Mouse (Mus musculus) stomach, postnatal 0 days (tissue): ENCODE data around the gene Sdr39u1. TPM values are rescaled to one million over a fixed set of nuclear protein-coding genes. Genes with fewer than 3 reads are reported as not detected.

Source experiments
- ATAC-seq: fragments of 200-750 bp; cut with Nextera tagmentation; 2 replicates; pipeline ENCODE4 v1.8.0; 2017; ENCODE audit not compliant: low FRiP score, low TSS enrichment
- DNase-seq: peaks from one replicate; pipeline ENCODE4 v3.0.0-alpha.2; 2016; ENCODE audit warnings: low spot score
- H3K27ac ChIP-seq: fragments of 300-500 bp; sonication (generic); replicated peaks from 2 replicates; pipeline ENCODE4 v1.5.1; 2014; ENCODE audit warnings: mild to moderate bottlenecking, control low read depth
- H3K27me3 ChIP-seq: fragments of 300-500 bp; sonication (generic); 2 replicates; pipeline ENCODE4 v1.6.1; 2014; ENCODE audit warnings: low read length; ENCODE audit not compliant: control insufficient read depth, insufficient read depth
- H3K36me3 ChIP-seq: fragments of 300-500 bp; sonication (generic); 2 replicates; pipeline ENCODE4 v1.6.1; 2014; ENCODE audit warnings: low read length, mixed read lengths; ENCODE audit not compliant: control insufficient read depth, insufficient read depth
- H3K4me1 ChIP-seq: fragments of 300-500 bp; sonication (generic); replicated peaks from 2 replicates; pipeline ENCODE4 v1.6.1; 2014; ENCODE audit warnings: antibody characterized with exemption; ENCODE audit not compliant: control insufficient read depth, insufficient read depth
- H3K4me2 ChIP-seq: fragments of 300-500 bp; sonication (generic); replicated peaks from 2 replicates; pipeline ENCODE4 v1.6.1; 2014; ENCODE audit warnings: low read depth, mild to moderate bottlenecking, control low read depth, moderate library complexity
- H3K4me3 ChIP-seq: fragments of 300-500 bp; sonication (generic); 2 replicates; pipeline ENCODE4 v1.5.1; 2014; ENCODE audit warnings: low read depth, low read length, control low read depth
- H3K9ac ChIP-seq: fragments of 300-500 bp; sonication (generic); 2 replicates; pipeline ENCODE4 v1.6.1; 2014; ENCODE audit warnings: mild to moderate bottlenecking, low read length, control low read depth, mixed read lengths
- H3K9me3 ChIP-seq: fragments of 300-500 bp; sonication (generic); 2 replicates; pipeline ENCODE4 v1.6.1; 2016; ENCODE audit warnings: low read length; ENCODE audit not compliant: control insufficient read depth
- CTCF ChIP-seq: IDR thresholded peaks from 2 replicates; pipeline ENCODE4 v1.5.1; 2016; ENCODE audit warnings: antibody characterized with exemption, low read depth, mild to moderate bottlenecking, moderate library complexity
- EP300 ChIP-seq: optimal IDR thresholded peaks from 2 replicates; pipeline ENCODE3; 2016; ENCODE audit warnings: antibody characterized with exemption
- WGBS: fragments of 180-500 bp; shearing (Covaris S2); extraction: QIAGEN DNeasy Blood & Tissue Kit; methylation state at CpG from one replicate; pipeline ENCODE4 v1.1.7; 2014; 5-methylcytosine and 5-hydroxymethylcytosine counted together
- polyA plus RNA-seq: library from polyadenylated mRNA; unstranded; fragments of >200 nt; fragmentation: Nextera tagmentation; extraction: Ambion mirVana; gene quantifications from 2 replicates; pipeline ENCODE4 v1.2.1, GENCODE M21; 2015

The Sdr39u1 gene
- polyA plus RNA-seq, 1 experiment from 2014 or later: 52.0 TPM

- TF ChIP-seq EP300 (no peak), CTCF (no peak)
- Histone ChIP-seq H3K9me3 (no peaks in the 10 kb centered on the region), H3K9ac (no peak overlapping the region), H3K36me3 (peaks cover 16% of the 10 kb centered on the region; the same call in 1 of the 2 replicates), H3K4me3 (no peak overlapping the region), H3K27me3 (no peaks in the 10 kb centered on the region), H3K4me1 (no peaks in the 10 kb centered on the region), H3K4me2 (no peak overlapping the region), H3K27ac (no peak overlapping the region)
- ATAC-seq: no peak
- DNase-seq: no peak
- 81% methylated on average over 14 of the region's 14 CpGs for WGBS
Observed at GRCm38 (mm10) chr14:55868230-55869026, 31.7 kb downstream of the Sdr39u1 start.

DNA sequence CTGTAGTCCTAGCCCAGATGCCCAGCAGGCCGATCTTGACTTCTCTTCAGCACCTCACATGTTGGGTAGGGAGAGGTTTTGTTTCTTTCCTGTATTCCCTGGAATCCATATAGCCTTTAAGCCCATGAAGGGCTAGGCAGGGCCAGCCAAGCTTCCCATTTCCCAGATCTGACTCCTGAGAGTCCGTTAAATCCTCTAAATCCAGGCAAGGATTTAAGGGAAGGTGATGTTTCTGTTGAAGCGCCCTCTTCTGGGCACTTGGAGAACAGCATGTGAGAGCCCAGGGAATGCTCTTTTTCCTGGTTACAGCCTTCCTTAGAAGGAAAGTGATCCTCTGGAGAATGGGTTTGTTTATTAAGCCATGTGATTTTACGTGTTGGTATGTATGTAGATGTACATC lies 33.1 kb downstream of the Sdr39u1 start:
- DNase-seq (peak; percentile 68), ATAC-seq (no peak)
- H3K36me3 ChIP-seq: peaks cover 16% of the 10 kb centered on the region; the same call in 1 of the 2 replicates
- TF ChIP-seq EP300: no peak
- peak; percentile 90 for TF ChIP-seq CTCF
- 25% methylated on average over 4 of the region's 4 CpGs for WGBS
- H3K9me3 ChIP-seq: no peaks in the 10 kb centered on the region
- H3K27ac ChIP-seq: no peak overlapping the region
- no peak overlapping the region for H3K4me2 ChIP-seq
- H3K27me3 ChIP-seq: no peaks in the 10 kb centered on the region
- H3K4me1 ChIP-seq: no peaks in the 10 kb centered on the region; the same call in 1 of the 2 replicates
- H3K9ac ChIP-seq: no peak overlapping the region
- no peak overlapping the region for H3K4me3 ChIP-seq

DNA sequence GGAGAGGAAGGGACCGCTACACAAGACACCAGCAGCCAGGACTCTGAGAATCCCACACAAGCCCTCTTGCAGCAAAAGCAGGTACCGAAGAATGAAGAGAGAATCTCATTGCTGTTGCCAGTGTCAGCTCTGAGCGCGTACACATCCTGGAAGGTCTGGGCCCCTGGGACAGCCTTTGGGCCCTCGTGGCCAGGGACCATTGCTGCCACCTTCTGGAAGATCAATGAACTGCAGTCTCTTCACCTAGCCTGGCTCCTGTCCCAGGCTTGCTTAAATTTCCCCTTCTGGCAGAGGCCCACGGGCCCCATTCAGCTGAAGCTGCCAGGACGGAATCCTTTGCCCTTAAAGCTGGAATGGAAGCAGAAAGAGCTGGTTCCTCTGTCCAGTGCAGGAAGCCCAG lies 36.3 kb downstream of the Sdr39u1 start:
- DNase-seq (peak; percentile 80), ATAC-seq (peak; percentile 76)
- Histone ChIP-seq H3K9ac (no peak overlapping the region), H3K9me3 (no peaks in the 10 kb centered on the region), H3K4me2 (no peak overlapping the region), H3K4me3 (no peak overlapping the region), H3K27me3 (no peaks in the 10 kb centered on the region), H3K4me1 (no peaks in the 10 kb centered on the region; the same call in 1 of the 2 replicates), H3K36me3 (peaks cover 3% of the 10 kb centered on the region; the same call in 1 of the 2 replicates), H3K27ac (no peak overlapping the region)
- TF ChIP-seq CTCF (peak; percentile 98), EP300 (no peak)
- 26% methylated on average over 7 of the region's 7 CpGs for WGBS

DNA sequence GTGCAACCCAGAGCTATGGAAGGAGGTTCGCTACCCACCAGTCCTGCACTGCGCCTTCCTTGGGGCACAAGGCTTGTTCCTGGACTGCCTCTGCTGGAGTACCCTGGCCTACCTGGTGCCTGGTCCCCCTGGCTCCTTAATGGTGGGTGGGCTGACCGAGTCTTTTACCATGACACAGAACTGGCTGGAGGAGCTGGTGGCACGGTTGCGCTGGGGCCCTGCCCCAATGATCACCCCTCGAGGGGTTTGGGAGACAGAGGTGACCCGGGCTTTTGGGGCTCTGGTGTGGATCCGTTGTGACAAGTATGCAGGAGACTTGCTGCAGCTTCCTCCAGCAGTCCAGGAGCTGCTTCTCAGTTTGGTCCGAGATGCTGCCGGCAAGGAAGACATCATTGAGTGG lies 37.1 kb downstream of the Sdr39u1 start:
- Histone ChIP-seq H3K9me3 (no peaks in the 10 kb centered on the region), H3K4me2 (no peak overlapping the region), H3K27ac (no peak overlapping the region), H3K4me3 (no peak overlapping the region), H3K9ac (no peak overlapping the region), H3K27me3 (no peaks in the 10 kb centered on the region), H3K4me1 (no peaks in the 10 kb centered on the region; the same call in 1 of the 2 replicates), H3K36me3 (0 out of 2 replicates have a peak, but pooled peaks cover 3% of the 10 kb centered on the region)
- no peak for ATAC-seq
- WGBS: 89% methylated on average over 10 of the region's 10 CpGs
- no peak for TF ChIP-seq CTCF
- TF ChIP-seq EP300: no peak
- no peak for DNase-seq

DNA sequence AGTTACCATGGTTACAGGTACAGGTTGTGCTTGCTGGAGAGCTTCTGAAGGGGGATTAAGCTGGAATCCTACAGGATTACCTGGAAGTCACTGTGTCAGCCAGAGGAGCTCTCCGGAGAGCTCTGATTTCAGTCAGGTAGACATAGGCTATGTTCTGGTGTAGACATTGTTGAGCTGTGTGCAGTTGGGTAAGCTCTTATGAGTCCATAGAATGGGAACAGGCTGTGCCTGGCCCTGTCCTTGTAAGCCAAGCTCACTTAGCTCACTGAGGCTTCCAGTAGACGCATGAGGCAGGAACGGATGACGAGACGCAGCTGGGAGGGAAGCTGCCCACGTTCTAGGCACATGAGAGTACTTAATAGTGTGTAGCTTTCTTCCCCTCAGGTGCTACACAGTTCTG lies 37.9 kb downstream of the Sdr39u1 start:
- WGBS: 41% methylated on average over 6 of the region's 6 CpGs
- Histone ChIP-seq H3K9ac (no peak overlapping the region), H3K27ac (no peak overlapping the region), H3K4me2 (no peak overlapping the region), H3K4me1 (no peaks in the 10 kb centered on the region; the same call in 1 of the 2 replicates), H3K4me3 (no peak overlapping the region), H3K9me3 (no peaks in the 10 kb centered on the region), H3K36me3 (0 out of 2 replicates have a peak, but pooled peaks cover 3% of the 10 kb centered on the region), H3K27me3 (no peaks in the 10 kb centered on the region)
- ATAC-seq (no peak), DNase-seq (no peak)
- TF ChIP-seq EP300 (no peak), CTCF (no peak)

- ATAC-seq (no peak), DNase-seq (no peak)
- WGBS: 41% methylated on average over 4 of the region's 4 CpGs
- Histone ChIP-seq H3K27ac (no peak overlapping the region), H3K9me3 (no peaks in the 10 kb centered on the region), H3K27me3 (no peaks in the 10 kb centered on the region), H3K4me2 (0 out of 2 replicates have a peak overlapping the region, but pooled peaks have one; percentile 20), H3K9ac (no peak overlapping the region), H3K36me3 (no peaks in the 10 kb centered on the region), H3K4me3 (no peak overlapping the region), H3K4me1 (peaks cover 4% of the 10 kb centered on the region; the same call in 1 of the 2 replicates)
- no peak for TF ChIP-seq EP300
- TF ChIP-seq CTCF: no peak
Observed at GRCm38 (mm10) chr14:55857588-55857987, 42.5 kb downstream of the Sdr39u1 start.
